Mouse (Mus musculus): ENCODE measurements around the gene Arid1b. TPM values are rescaled to one million over a fixed set of nuclear protein-coding genes. Genes with fewer than 3 reads are reported as not detected.

Arid1b gene
- polyA plus RNA-seq, 1 experiment from 2014 or later: 14.1 TPM

DNA sequence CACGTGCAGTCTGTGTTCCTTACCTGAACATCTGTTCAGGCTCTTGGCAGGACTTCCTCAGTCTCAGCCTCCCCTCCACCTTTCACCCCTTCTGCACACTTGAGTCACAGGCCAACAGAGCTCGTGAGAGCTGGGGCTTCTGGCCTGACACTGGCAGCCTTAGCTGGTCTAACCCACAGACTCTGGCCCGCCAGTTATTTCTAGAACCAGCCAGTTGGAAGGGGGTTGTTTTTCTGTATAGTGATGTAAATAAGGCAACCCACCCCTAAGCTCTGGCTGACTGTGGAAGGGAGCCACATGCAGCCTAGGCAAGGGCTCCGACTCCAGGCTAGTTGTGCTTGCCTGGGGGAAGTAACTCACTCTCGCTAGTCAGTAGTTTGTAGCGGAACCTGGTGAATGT is 276.7 kb downstream of the Arid1b start:
- Histone ChIP-seq H3K4me1 (replicated peaks) (peaks cover 65% of the 10 kb centered on the region), H3K27ac (replicated peaks) (no peak overlapping the region; the same call in 1 of the 2 replicates), H3K36me3 (0 out of 2 replicates have a peak, but pooled peaks cover 5% of the 10 kb centered on the region), H3K27me3 (no peaks in the 10 kb centered on the region), H3K4me3 (no peak overlapping the region), H3K9me3 (no peaks in the 10 kb centered on the region), H3K4me2 (no peak overlapping the region), H3K9ac (0 out of 2 replicates have a peak overlapping the region, but pooled peaks have one; percentile 9)
- ATAC-seq (ENCODE audit: low read depth): no peak
- 61% methylated on average over 6 of the region's 6 CpGs for WGBS

DNA sequence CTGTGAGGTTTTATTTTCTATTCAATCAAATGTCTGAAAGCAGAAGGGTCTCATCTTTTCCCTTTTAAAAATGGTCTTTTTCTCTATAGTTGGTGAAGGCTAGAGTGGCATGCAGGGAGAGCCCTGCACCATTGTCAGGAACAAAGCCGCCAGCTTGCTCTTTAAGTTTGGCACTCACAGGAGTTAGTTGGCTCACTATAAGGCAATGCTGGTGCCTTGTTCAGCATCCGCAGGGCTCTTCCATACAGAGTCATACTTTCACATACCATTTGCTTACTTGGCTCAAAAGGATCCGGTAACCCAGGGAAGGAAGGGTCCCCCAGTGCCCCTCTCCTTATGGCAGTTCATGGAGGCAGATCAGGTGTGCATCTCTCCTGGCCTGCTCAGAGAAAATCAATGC is 279.0 kb downstream of the Arid1b start:
- Histone ChIP-seq H3K4me1 (replicated peaks) (peaks cover 50% of the 10 kb centered on the region), H3K4me2 (no peak overlapping the region), H3K9ac (no peak overlapping the region), H3K4me3 (no peak overlapping the region), H3K36me3 (0 out of 2 replicates have a peak, but pooled peaks cover 4% of the 10 kb centered on the region), H3K27me3 (no peaks in the 10 kb centered on the region), H3K27ac (replicated peaks) (no peak overlapping the region), H3K9me3 (no peaks in the 10 kb centered on the region)
- ATAC-seq (ENCODE audit: low read depth): no peak
- 93% methylated on average over 3 of the region's 3 CpGs for WGBS

DNA sequence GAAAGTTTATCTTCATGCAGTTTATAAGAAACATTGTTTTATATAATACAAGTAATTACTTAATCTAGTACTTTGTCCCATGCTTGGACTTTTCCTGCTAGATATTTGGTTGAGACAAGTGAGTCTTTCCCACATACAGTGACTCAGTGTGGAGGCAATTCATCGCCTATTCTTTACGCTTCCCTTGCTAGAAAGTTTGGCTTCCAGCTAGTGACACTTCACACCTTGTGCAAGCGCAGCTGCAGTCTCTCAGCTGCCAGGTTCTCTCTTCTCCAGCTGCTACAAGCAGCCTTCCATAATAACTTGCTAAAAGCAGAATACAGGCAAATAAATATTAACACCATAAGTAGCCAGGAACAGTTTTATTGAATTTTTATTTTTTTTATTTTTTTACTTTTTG is 279.6 kb downstream of the Arid1b start:
- Histone ChIP-seq H3K36me3 (no peaks in the 10 kb centered on the region), H3K4me3 (no peak overlapping the region), H3K27me3 (no peaks in the 10 kb centered on the region), H3K4me2 (no peak overlapping the region), H3K9me3 (no peaks in the 10 kb centered on the region), H3K9ac (no peak overlapping the region), H3K4me1 (replicated peaks) (peaks cover 46% of the 10 kb centered on the region), H3K27ac (replicated peaks) (no peak overlapping the region)
- whole genome bisulfite sequencing: 75% methylated on average over 3 of the region's 3 CpGs
- ATAC-seq (ENCODE audit: low read depth): no peak

DNA sequence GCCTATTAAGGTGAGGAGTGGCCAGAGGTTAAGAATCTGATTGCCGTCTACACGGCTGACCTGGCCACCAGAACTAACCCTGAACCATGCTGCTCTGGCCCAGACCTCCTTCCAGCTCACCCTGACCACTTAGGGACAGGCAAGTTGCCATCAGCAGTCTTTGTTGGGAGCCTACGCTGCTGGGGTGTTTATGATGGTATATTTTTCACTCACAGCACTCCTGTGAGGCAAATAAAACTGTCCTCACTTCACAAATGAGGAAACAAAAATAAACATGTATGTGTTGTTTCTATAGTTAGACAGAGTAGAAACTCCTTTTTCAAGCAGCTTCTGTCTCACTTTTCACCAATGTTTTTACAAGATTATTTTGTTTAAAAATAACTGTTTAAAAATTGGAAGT is 280.3 kb downstream of the Arid1b start:
- Histone ChIP-seq H3K36me3 (no peaks in the 10 kb centered on the region), H3K27me3 (no peaks in the 10 kb centered on the region), H3K9me3 (no peaks in the 10 kb centered on the region), H3K27ac (replicated peaks) (no peak overlapping the region), H3K4me2 (no peak overlapping the region), H3K4me3 (no peak overlapping the region), H3K4me1 (replicated peaks) (peaks cover 38% of the 10 kb centered on the region), H3K9ac (no peak overlapping the region)
- whole genome bisulfite sequencing: 81% methylated on average over 3 of the region's 3 CpGs
- no peak for ATAC-seq (ENCODE audit: low read depth)

DNA sequence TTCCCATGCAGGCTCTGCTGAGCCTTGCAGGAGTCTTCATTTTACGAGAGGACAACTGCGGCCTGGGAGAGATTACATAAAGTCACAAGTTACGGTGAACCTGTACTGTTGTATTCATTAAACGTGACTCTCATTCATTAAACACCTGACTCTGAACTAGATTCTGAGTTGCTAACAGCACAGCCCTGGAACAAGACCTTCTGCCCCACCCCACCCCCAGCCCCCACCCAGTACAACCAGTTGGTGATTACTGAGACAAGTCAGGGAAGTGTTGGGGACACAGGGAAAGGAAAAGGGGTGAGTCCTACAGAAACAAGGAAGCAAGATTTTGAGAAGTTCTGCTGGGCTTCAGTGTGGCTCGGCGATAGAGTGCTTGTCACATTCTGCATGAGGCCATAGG is 281.6 kb downstream of the Arid1b start:
- 93% methylated on average over 6 of the region's 6 CpGs for WGBS

GRCm38 (mm10) chr17:5277137-5277871 is 283.2 kb downstream of the Arid1b start:
- H3K4me3 ChIP-seq: no peak overlapping the region
- H3K36me3 ChIP-seq: peaks cover 12% of the 10 kb centered on the region
- H3K9ac ChIP-seq: no peak overlapping the region
- H3K4me2 ChIP-seq: no peak overlapping the region
- ATAC-seq (ENCODE audit: low read depth): no peak
- H3K27me3 ChIP-seq: no peaks in the 10 kb centered on the region
- no peak overlapping the region for H3K27ac ChIP-seq (replicated peaks)
- 92% methylated on average over 17 of the region's 17 CpGs for WGBS
- no peaks in the 10 kb centered on the region for H3K9me3 ChIP-seq
- peaks cover 32% of the 10 kb centered on the region for H3K4me1 ChIP-seq (replicated peaks)

More for the DNA sequence above, 281.6 kb downstream of the Arid1b start:
- Histone ChIP-seq H3K9me3 (no peaks in the 10 kb centered on the region), H3K27me3 (no peaks in the 10 kb centered on the region), H3K36me3 (peaks cover 8% of the 10 kb centered on the region; the same call in 1 of the 2 replicates), H3K27ac (replicated peaks) (no peak overlapping the region), H3K4me3 (no peak overlapping the region), H3K4me2 (no peak overlapping the region), H3K9ac (no peak overlapping the region), H3K4me1 (replicated peaks) (peaks cover 35% of the 10 kb centered on the region)
- no peak for ATAC-seq (ENCODE audit: low read depth)

- H3K36me3 ChIP-seq: peaks cover 15% of the 10 kb centered on the region
- H3K27me3 ChIP-seq: no peaks in the 10 kb centered on the region
- 80% methylated on average over 4 of the region's 4 CpGs for WGBS
- H3K4me1 ChIP-seq (replicated peaks): peaks cover 39% of the 10 kb centered on the region
- H3K27ac ChIP-seq (replicated peaks): no peak overlapping the region
- H3K9ac ChIP-seq: no peak overlapping the region
- no peak overlapping the region for H3K4me3 ChIP-seq
- ATAC-seq (ENCODE audit: low read depth): no peak
- H3K9me3 ChIP-seq: no peaks in the 10 kb centered on the region
- H3K4me2 ChIP-seq: no peak overlapping the region
These were observed 286.4 kb downstream of the Arid1b start for GRCm38 (mm10) chr17:5280499-5281053.

DNA sequence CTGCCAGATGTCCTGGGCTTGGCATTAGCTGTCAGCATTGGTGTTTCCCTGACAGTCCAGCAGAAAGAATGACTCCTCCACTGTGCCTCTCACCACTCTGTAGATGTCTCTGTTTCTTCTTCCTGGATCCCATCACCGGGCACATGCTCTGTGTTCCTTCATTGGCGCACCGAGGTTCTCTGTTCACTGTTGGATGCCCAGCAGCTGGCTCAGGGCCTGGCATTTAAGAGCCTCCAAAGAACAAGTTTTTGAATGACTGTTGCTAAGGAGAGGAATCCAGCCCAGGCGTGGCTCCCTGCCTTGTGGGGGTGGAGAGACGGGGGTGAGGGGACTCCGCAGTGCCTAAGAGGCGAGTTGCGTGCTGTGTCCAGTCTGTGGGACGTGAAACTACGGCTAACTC is 290.7 kb downstream of the Arid1b start:
- no peaks in the 10 kb centered on the region for H3K9me3 ChIP-seq
- H3K4me3 ChIP-seq: no peak overlapping the region
- H3K4me1 ChIP-seq (replicated peaks): peaks cover 73% of the 10 kb centered on the region
- H3K27ac ChIP-seq (replicated peaks): 0 out of 2 replicates have a peak overlapping the region, but pooled peaks have one; percentile 18
- ATAC-seq (ENCODE audit: low read depth): peak; percentile 60; the same call in 1 of the 2 replicates
- no peaks in the 10 kb centered on the region for H3K27me3 ChIP-seq
- H3K9ac ChIP-seq: no peak overlapping the region
- H3K36me3 ChIP-seq: peaks cover 12% of the 10 kb centered on the region
- H3K4me2 ChIP-seq: no peak overlapping the region
- WGBS: 60% methylated on average over 10 of the region's 10 CpGs

GRCm38 (mm10) chr17:5285877-5286440 is 291.8 kb downstream of the Arid1b start:
- H3K9ac ChIP-seq: peak overlapping the region; percentile 44
- 58% methylated on average over 13 of the region's 13 CpGs for WGBS

DNA sequence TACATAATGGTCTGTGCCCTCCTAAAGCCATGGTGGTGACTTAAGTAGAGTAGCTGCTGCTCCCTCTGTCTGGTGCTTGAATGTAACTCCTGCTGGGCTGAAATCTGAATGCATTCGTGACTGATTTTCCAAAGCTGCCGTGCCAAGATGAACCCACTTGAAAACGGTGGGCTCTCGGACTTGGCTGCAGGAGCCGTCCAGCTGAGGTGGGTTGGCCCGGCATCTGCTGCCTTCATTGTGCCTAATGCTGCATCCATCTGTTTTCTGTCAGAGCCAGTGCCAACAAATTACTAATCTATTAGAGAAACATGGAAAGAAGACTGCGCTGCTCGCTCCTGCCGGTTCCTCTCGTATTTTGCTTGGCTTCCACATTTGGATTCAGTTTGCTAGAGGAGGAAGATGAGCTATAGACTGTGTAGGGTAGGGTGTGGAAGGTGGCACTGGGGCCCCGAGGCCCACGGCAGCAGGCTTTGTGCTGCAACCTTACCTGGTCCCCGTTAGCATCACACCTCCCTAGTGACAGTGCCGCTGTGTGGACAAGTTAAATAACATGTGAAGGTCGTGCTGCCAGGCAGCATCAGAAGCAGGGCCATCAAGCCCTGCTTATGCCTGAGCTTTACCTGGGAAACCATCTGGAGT is 292.6 kb downstream of the Arid1b start:
- H3K27me3 ChIP-seq: no peaks in the 10 kb centered on the region
- H3K4me1 ChIP-seq (replicated peaks): peaks cover 57% of the 10 kb centered on the region
- peak; percentile 51; the same call in 1 of the 2 replicates for ATAC-seq (ENCODE audit: low read depth)
- H3K4me2 ChIP-seq: 0 out of 2 replicates have a peak overlapping the region, but pooled peaks have one; percentile 7
- H3K4me3 ChIP-seq: no peak overlapping the region
- no peaks in the 10 kb centered on the region for H3K9me3 ChIP-seq
- no peak overlapping the region for H3K9ac ChIP-seq
- peak overlapping the region; percentile 74 for H3K27ac ChIP-seq (replicated peaks)
- peaks cover 20% of the 10 kb centered on the region for H3K36me3 ChIP-seq
- WGBS: 47% methylated on average over 15 of the region's 15 CpGs

More at GRCm38 (mm10) chr17:5285877-5286440, 291.8 kb downstream of the Arid1b start:
- H3K4me2 ChIP-seq: peak overlapping the region; percentile 7; the same call in 1 of the 2 replicates
- peaks cover 13% of the 10 kb centered on the region for H3K36me3 ChIP-seq
- no peak overlapping the region for H3K4me3 ChIP-seq
- ATAC-seq (ENCODE audit: low read depth): peak; percentile 30; the same call in 1 of the 2 replicates
- H3K27ac ChIP-seq (replicated peaks): peak overlapping the region; percentile 74
- H3K9me3 ChIP-seq: no peaks in the 10 kb centered on the region
- peaks cover 63% of the 10 kb centered on the region for H3K4me1 ChIP-seq (replicated peaks)
- H3K27me3 ChIP-seq: no peaks in the 10 kb centered on the region

- Histone ChIP-seq H3K4me2 (no peak overlapping the region), H3K36me3 (peaks cover 17% of the 10 kb centered on the region), H3K4me3 (no peak overlapping the region), H3K9ac (no peak overlapping the region), H3K9me3 (no peaks in the 10 kb centered on the region), H3K4me1 (replicated peaks) (peaks cover 53% of the 10 kb centered on the region), H3K27me3 (no peaks in the 10 kb centered on the region), H3K27ac (replicated peaks) (peak overlapping the region; percentile 74)
- 65% methylated on average over 4 of the region's 4 CpGs for WGBS
- no peak for ATAC-seq (ENCODE audit: low read depth)
These were observed 293.1 kb downstream of the Arid1b start for GRCm38 (mm10) chr17:5287210-5287591.

DNA sequence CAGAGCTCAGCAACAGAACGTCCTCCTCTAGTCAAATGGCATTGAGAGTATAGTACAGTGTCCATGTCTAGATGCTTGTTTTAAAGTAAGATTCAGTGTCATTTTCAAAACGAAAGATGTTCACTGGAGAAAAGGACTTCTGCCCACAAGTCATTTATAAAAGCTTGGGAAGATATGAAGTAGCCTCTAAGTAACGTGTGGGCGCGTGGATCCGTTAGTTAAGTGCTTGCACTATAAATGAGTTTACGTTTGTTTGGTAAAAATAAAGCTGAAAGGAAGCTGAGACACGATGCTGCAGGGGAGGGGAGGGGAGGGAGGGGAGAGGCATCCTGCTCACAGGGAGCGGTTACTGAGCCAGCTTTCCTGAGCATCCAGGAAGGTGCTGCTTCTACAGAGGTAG is 293.5 kb downstream of the Arid1b start:
- Histone ChIP-seq H3K27ac (replicated peaks) (peak overlapping the region; percentile 74; the same call in 1 of the 2 replicates), H3K27me3 (no peaks in the 10 kb centered on the region), H3K36me3 (peaks cover 17% of the 10 kb centered on the region), H3K4me2 (no peak overlapping the region), H3K4me3 (no peak overlapping the region), H3K9ac (no peak overlapping the region), H3K9me3 (no peaks in the 10 kb centered on the region), H3K4me1 (replicated peaks) (peaks cover 52% of the 10 kb centered on the region)
- 75% methylated on average over 9 of the region's 9 CpGs for WGBS
- no peak for ATAC-seq (ENCODE audit: low read depth)

Measured in neural tube, embryonic 13.5 days (tissue).